Mouse (Mus musculus): ENCODE measurements around the gene Rab25.

GRCm38 (mm10) chr3:88543174-88543573 is 4.9 kb downstream of the Rab25 start:
- no peak for TF ChIP-seq CTCF (IDR thresholded peaks at IDR 0.05)
- no peak for TF ChIP-seq POLR2A (IDR thresholded peaks at IDR 0.05; ENCODE audit: insufficient read depth, low read depth, low read length)
- TF ChIP-seq EP300 (IDR thresholded peaks at IDR 0.05; ENCODE audit: insufficient read depth, low read depth, low read length), result no peak

Data from heart, adult 2 months (tissue).